In the genomic region with DNA sequence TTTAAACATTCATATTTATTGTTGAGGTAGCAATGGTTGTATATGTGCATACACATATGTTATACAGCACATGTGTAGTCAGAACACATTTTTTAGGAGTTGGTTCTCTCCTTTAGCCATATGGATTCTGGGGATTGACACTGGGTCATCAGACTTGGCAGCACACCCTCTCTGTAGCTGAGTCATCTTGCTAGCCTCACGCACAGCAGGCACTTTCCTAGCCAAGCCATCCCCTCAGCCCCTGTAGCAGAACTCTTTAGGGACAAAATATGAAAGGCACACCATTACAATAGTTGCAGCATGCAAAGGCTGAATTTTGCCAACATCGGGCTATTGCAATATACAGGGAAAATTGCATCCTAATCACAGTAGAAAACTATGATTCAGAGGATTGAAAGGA, we compare ENCODE assay signal across 14 mouse cellular contexts.
"Had no signal": no experiment of that assay in that cellular context is flagged by ENCODE, and none has a peak within 500 bp of the region (broad histone marks: within the 10 kb centered on the region; RNA-seq: fewer than 3 reads in every experiment).

No protein-coding gene starts in this region.

- H3K4me3 ChIP-seq: layer of hippocampus, adult 2 months; limb, embryonic 10.5 days; liver, embryonic 15.5 days; megakaryocyte, embryonic 14.5 days; midbrain, embryonic 12.5 days had no signal

- H3K27ac ChIP-seq: layer of hippocampus, adult 2 months; limb, embryonic 10.5 days; liver, embryonic 15.5 days; macrophage; midbrain, embryonic 12.5 days had no signal

- H3K4me1 ChIP-seq: limb, embryonic 10.5 days; liver, embryonic 15.5 days; megakaryocyte, embryonic 14.5 days; midbrain, embryonic 12.5 days had no signal

- H3K9me3 ChIP-seq: limb, embryonic 10.5 days; liver, embryonic 15.5 days; midbrain, embryonic 12.5 days had no signal

- H3K9ac ChIP-seq: liver, embryonic 15.5 days; midbrain, embryonic 12.5 days had no signal

- H3K36me3 ChIP-seq: limb, embryonic 10.5 days; liver, embryonic 15.5 days; midbrain, embryonic 12.5 days had no signal

- H3K27me3 ChIP-seq: liver, embryonic 15.5 days; megakaryocyte, embryonic 14.5 days; midbrain, embryonic 12.5 days had no signal

- H3K4me2 ChIP-seq: liver, embryonic 11.5 days; liver, embryonic 15.5 days; midbrain, embryonic 12.5 days had no signal

- ATAC-seq: lung, postnatal 0 days had no signal

- DNase-seq: kidney, postnatal 10 days; kidney, postnatal 4 days; lung, adult 2 months; right cerebral cortex, adult 18-20 months; right cerebral cortex, postnatal 25 days; thymus, postnatal 36 days had no signal
